Mouse (Mus musculus): Measurements from ENCODE around the gene Enc1. TPM values are rescaled to one million over a fixed set of nuclear protein-coding genes. Genes with fewer than 3 reads are reported as not detected.

Enc1 gene
- total RNA-seq, 1 experiment = 73.6 TPM

- TF ChIP-seq HCFC1 (IDR thresholded peaks at IDR 0.05; ENCODE audit: borderline replicate concordance, insufficient read depth, low read length) (no peak), ZC3H11A (IDR thresholded peaks at IDR 0.05; ENCODE audit: borderline replicate concordance, low read depth, low read length) (no peak), ZNF384 (IDR thresholded peaks at IDR 0.05; ENCODE audit: low read depth, low read length) (no peak), CHD2 (IDR thresholded peaks at IDR 0.05; ENCODE audit: low read depth, low read length) (no peak), MAFK (IDR thresholded peaks at IDR 0.05; ENCODE audit: insufficient read depth, low read depth, low read length) (no peak)
- in situ Hi-C loops (cut with MboI; ENCODE audit: low sequenced_read_pairs in 2 of 2, unreplicated experiment in 2 of 2) = no loop called here
- H3K9me3 ChIP-seq (ENCODE audit: control insufficient read depth, insufficient read depth, low read depth, low read length) = no peaks in the 10 kb centered on the region
- no peak for DNase-seq (ENCODE audit: low read depth, low spot score)
- H3K4me3 ChIP-seq (ENCODE audit: insufficient read depth in 1 of 2, low read depth in 1 of 2, low read length in 2 of 2, poor library complexity in 1 of 2, severe bottlenecking in 1 of 2) = no peak overlapping the region; a peak in 1 of 4 replicates
- H3K36me3 ChIP-seq (ENCODE audit: control insufficient read depth, insufficient read depth, low read length, poor library complexity, severe bottlenecking) = no peaks in the 10 kb centered on the region
- H3K27ac ChIP-seq (ENCODE audit: insufficient read depth, low read depth, low read length, poor library complexity, severe bottlenecking) = peak overlapping the region; percentile 67; the same call in 1 of the 2 replicates
- H3K4me1 ChIP-seq (ENCODE audit: control insufficient read depth in 2 of 2, insufficient read depth in 2 of 2, low read length in 2 of 2, poor library complexity in 1 of 2) = peaks cover 4 to 9% of the 10 kb centered on the region in 2 experiments; a peak in 2 of 4 replicates
- no peak overlapping the region for H3K9ac ChIP-seq (ENCODE audit: insufficient read depth, low read depth, low read length, poor library complexity, severe bottlenecking)
Observed at GRCm38 (mm10) chr13:97208500-97209010, 32.4 kb upstream of the Enc1 start.

GRCm38 (mm10) chr13:97214583-97215268 is 26.2 kb upstream of the Enc1 start:
- Histone ChIP-seq H3K27ac (ENCODE audit: insufficient read depth, low read depth, low read length, poor library complexity, severe bottlenecking) (no peak overlapping the region), H3K9ac (ENCODE audit: insufficient read depth, low read depth, low read length, poor library complexity, severe bottlenecking) (no peak overlapping the region), H3K4me3 (ENCODE audit: insufficient read depth in 1 of 2, low read depth in 1 of 2, low read length in 2 of 2, poor library complexity in 1 of 2, severe bottlenecking in 1 of 2) (no peak overlapping the region), H3K9me3 (ENCODE audit: control insufficient read depth, insufficient read depth, low read depth, low read length) (no peaks in the 10 kb centered on the region), H3K36me3 (ENCODE audit: control insufficient read depth, insufficient read depth, low read length, poor library complexity, severe bottlenecking) (no peaks in the 10 kb centered on the region), H3K4me1 (ENCODE audit: control insufficient read depth in 2 of 2, insufficient read depth in 2 of 2, low read length in 2 of 2, poor library complexity in 1 of 2) (peaks cover 3 to 7% of the 10 kb centered on the region in 2 experiments; a peak in 2 of 4 replicates)
- in situ Hi-C loops (cut with MboI; ENCODE audit: low sequenced_read_pairs in 2 of 2, unreplicated experiment in 2 of 2) = no loop called here
- TF ChIP-seq ZNF384 (IDR thresholded peaks at IDR 0.05; ENCODE audit: low read depth, low read length) (no peak), MAFK (IDR thresholded peaks at IDR 0.05; ENCODE audit: insufficient read depth, low read depth, low read length) (no peak), CHD2 (IDR thresholded peaks at IDR 0.05; ENCODE audit: low read depth, low read length) (no peak), HCFC1 (IDR thresholded peaks at IDR 0.05; ENCODE audit: borderline replicate concordance, insufficient read depth, low read length) (no peak), ZC3H11A (IDR thresholded peaks at IDR 0.05; ENCODE audit: borderline replicate concordance, low read depth, low read length) (no peak)
- no peak for DNase-seq (ENCODE audit: low read depth, low spot score)

GRCm38 (mm10) chr13:97215563-97215962 is 25.3 kb upstream of the Enc1 start:
- in situ Hi-C loops (cut with MboI; ENCODE audit: low sequenced_read_pairs in 2 of 2, unreplicated experiment in 2 of 2) = no loop called here
- peaks cover 3 to 7% of the 10 kb centered on the region in 2 experiments; a peak in 2 of 4 replicates for H3K4me1 ChIP-seq (ENCODE audit: control insufficient read depth in 2 of 2, insufficient read depth in 2 of 2, low read length in 2 of 2, poor library complexity in 1 of 2)
- H3K36me3 ChIP-seq (ENCODE audit: control insufficient read depth, insufficient read depth, low read length, poor library complexity, severe bottlenecking) = no peaks in the 10 kb centered on the region
- TF ChIP-seq ZC3H11A (IDR thresholded peaks at IDR 0.05; ENCODE audit: borderline replicate concordance, low read depth, low read length) (no peak), HCFC1 (IDR thresholded peaks at IDR 0.05; ENCODE audit: borderline replicate concordance, insufficient read depth, low read length) (no peak), MAFK (IDR thresholded peaks at IDR 0.05; ENCODE audit: insufficient read depth, low read depth, low read length) (no peak), ZNF384 (IDR thresholded peaks at IDR 0.05; ENCODE audit: low read depth, low read length) (no peak), CHD2 (IDR thresholded peaks at IDR 0.05; ENCODE audit: low read depth, low read length) (no peak)
- DNase-seq (ENCODE audit: low read depth, low spot score) = no peak
- H3K27ac ChIP-seq (ENCODE audit: insufficient read depth, low read depth, low read length, poor library complexity, severe bottlenecking) = no peak overlapping the region; the same call in 1 of the 2 replicates
- H3K4me3 ChIP-seq (ENCODE audit: insufficient read depth in 1 of 2, low read depth in 1 of 2, low read length in 2 of 2, poor library complexity in 1 of 2, severe bottlenecking in 1 of 2) = no peak overlapping the region
- H3K9ac ChIP-seq (ENCODE audit: insufficient read depth, low read depth, low read length, poor library complexity, severe bottlenecking) = no peak overlapping the region
- H3K9me3 ChIP-seq (ENCODE audit: control insufficient read depth, insufficient read depth, low read depth, low read length) = no peaks in the 10 kb centered on the region

- DNase-seq (ENCODE audit: low read depth, low spot score) = no peak
- Histone ChIP-seq H3K9me3 (ENCODE audit: control insufficient read depth, insufficient read depth, low read depth, low read length) (no peaks in the 10 kb centered on the region), H3K36me3 (ENCODE audit: control insufficient read depth, insufficient read depth, low read length, poor library complexity, severe bottlenecking) (no peaks in the 10 kb centered on the region), H3K4me3 (ENCODE audit: insufficient read depth in 1 of 2, low read depth in 1 of 2, low read length in 2 of 2, poor library complexity in 1 of 2, severe bottlenecking in 1 of 2) (no peak overlapping the region), H3K9ac (ENCODE audit: insufficient read depth, low read depth, low read length, poor library complexity, severe bottlenecking) (no peak overlapping the region), H3K27ac (ENCODE audit: insufficient read depth, low read depth, low read length, poor library complexity, severe bottlenecking) (no peak overlapping the region), H3K4me1 (ENCODE audit: control insufficient read depth in 2 of 2, insufficient read depth in 2 of 2, low read length in 2 of 2, poor library complexity in 1 of 2) (peaks cover 3 to 7% of the 10 kb centered on the region in 2 experiments; a peak in 2 of 4 replicates)
- TF ChIP-seq ZNF384 (IDR thresholded peaks at IDR 0.05; ENCODE audit: low read depth, low read length) (no peak), HCFC1 (IDR thresholded peaks at IDR 0.05; ENCODE audit: borderline replicate concordance, insufficient read depth, low read length) (no peak), ZC3H11A (IDR thresholded peaks at IDR 0.05; ENCODE audit: borderline replicate concordance, low read depth, low read length) (no peak), CHD2 (IDR thresholded peaks at IDR 0.05; ENCODE audit: low read depth, low read length) (no peak), MAFK (IDR thresholded peaks at IDR 0.05; ENCODE audit: insufficient read depth, low read depth, low read length) (no peak)
- in situ Hi-C loops (cut with MboI; ENCODE audit: low sequenced_read_pairs in 2 of 2, unreplicated experiment in 2 of 2) = no loop called here
Observed at GRCm38 (mm10) chr13:97216196-97216595, 24.7 kb upstream of the Enc1 start.

All from ES-E14 (cell line).